Mouse (Mus musculus) ovary, adult 10 weeks (tissue): ENCODE results near the gene Ppp1r37. TPM values are rescaled to one million over a fixed set of nuclear protein-coding genes. Genes with fewer than 3 reads are reported as not detected.

ENCODE experiments used
- polyA plus RNA-seq: library from polyadenylated mRNA; stranded (reverse); fragments of 350-450 nt; fragmentation: Illumina TruSeq; extraction: RNeasy Lipid Tissue Mini Kit (QIAGEN cat#74804); gene quantifications from one replicate; pipeline ENCODE4 v1.2.3, GENCODE M21; 2014

Gene Ppp1r37
- polyA plus RNA-seq, result 0.37 TPM

GRCm38 (mm10) chr7:19562643-19563410, at the start of gene Ppp1r37:
Gene Ppp1r37, minus strand, starts transcription at chr7:19563076.

GRCm38 (mm10) chr7:19603849-19604605, 41.2 kb upstream of the Ppp1r37 start, which contains the start of gene Clasrp:
Gene Clasrp, minus strand, starts transcription at chr7:19604486.

GRCm38 (mm10) chr7:19577141-19577852, 14.4 kb upstream of the Ppp1r37 start, which contains the start of the genes Zfp296 and Gemin7:
Gene Zfp296, plus strand, starts transcription at chr7:19577287.
Gene Gemin7, minus strand, starts transcription at chr7:19577595.

GRCm38 (mm10) chr7:19517652-19518365, 45.1 kb downstream of the Ppp1r37 start, which contains the start of gene Nkpd1:
Gene Nkpd1, plus strand, starts transcription at chr7:19517838.

GRCm38 (mm10) chr7:19508150-19508923, 54.5 kb downstream of the Ppp1r37 start, which contains the start of the genes Bloc1s3 and Trappc6a:
Gene Bloc1s3, minus strand, starts transcription at chr7:19508367.
Gene Trappc6a, plus strand, starts transcription at chr7:19508395.

Other genes starting within 250 kb of the Ppp1r37 start
- not detected for gene Ercc1, start 218.3 kb downstream of the Ppp1r37 start, polyA plus RNA-seq
- 1.6 TPM for gene Cd3eap, start 203.6 kb downstream of the Ppp1r37 start, polyA plus RNA-seq
- gene Ppp1r13l, start 203.3 kb downstream of the Ppp1r37 start, polyA plus RNA-seq, result not detected
- gene Ercc2, start 181.1 kb downstream of the Ppp1r37 start, polyA plus RNA-seq, result not detected
- gene Klc3, start 159.0 kb downstream of the Ppp1r37 start, polyA plus RNA-seq, result not detected
- gene Ckm, start 158.3 kb downstream of the Ppp1r37 start, polyA plus RNA-seq, result not detected
- gene Mark4, start 104.3 kb downstream of the Ppp1r37 start, polyA plus RNA-seq, result 1.1 TPM
- 0.20 TPM for gene Exoc3l2, start 99.7 kb downstream of the Ppp1r37 start, polyA plus RNA-seq
- 3.2 TPM for gene Bloc1s3, start 54.7 kb downstream of the Ppp1r37 start, polyA plus RNA-seq
- not detected for gene Trappc6a, start 54.7 kb downstream of the Ppp1r37 start, polyA plus RNA-seq
- gene Nkpd1, start 45.2 kb downstream of the Ppp1r37 start, polyA plus RNA-seq, result not detected
- gene Zfp296, start 14.2 kb upstream of the Ppp1r37 start, polyA plus RNA-seq, result not detected
- 16.3 TPM for gene Gemin7, start 14.5 kb upstream of the Ppp1r37 start, polyA plus RNA-seq
- 1.6 TPM for gene Clasrp, start 41.4 kb upstream of the Ppp1r37 start, polyA plus RNA-seq
- 0.66 TPM for gene Relb, start 66.4 kb upstream of the Ppp1r37 start, polyA plus RNA-seq
- 14.3 TPM for gene Clptm1, start 102.0 kb upstream of the Ppp1r37 start, polyA plus RNA-seq
- gene Apoc2, start 114.9 kb upstream of the Ppp1r37 start, polyA plus RNA-seq, result not detected
- gene Gm44805, start 118.3 kb upstream of the Ppp1r37 start, polyA plus RNA-seq, result not detected
- not detected for gene Apoc4, start 118.4 kb upstream of the Ppp1r37 start, polyA plus RNA-seq
- gene Apoc1, start 129.6 kb upstream of the Ppp1r37 start, polyA plus RNA-seq, result 1.7 TPM
- 8.6 TPM for gene Apoe, start 136.1 kb upstream of the Ppp1r37 start, polyA plus RNA-seq
- 0.37 TPM for gene Tomm40, start 152.4 kb upstream of the Ppp1r37 start, polyA plus RNA-seq
- gene Nectin2, start 187.4 kb upstream of the Ppp1r37 start, polyA plus RNA-seq, result 7.6 TPM
- not detected for gene Bcam, start 207.9 kb upstream of the Ppp1r37 start, polyA plus RNA-seq
- gene Cblc, start 233.7 kb upstream of the Ppp1r37 start, polyA plus RNA-seq, result not detected